Mouse (Mus musculus) spleen, adult 2 months (tissue): Measurements from ENCODE around the gene Ttc26. TPM values are rescaled to one million over a fixed set of nuclear protein-coding genes. Genes with fewer than 3 reads are reported as not detected.
A peak's percentile ranks its signal among the peaks of the same experiment; 100 is the strongest.

Experiments used
- DNase-seq, 2 experiments: peaks; one replicate each; pipeline versions ENCODE4 v3.0.0 to v3.0.0-alpha.2; 2012 to 2021; ENCODE audit warnings: low spot score in 2 of 2, low read depth in 1 of 2
- H3K27ac ChIP-seq: fragments of 200-500 bp; 2 replicates; pipeline ENCODE4 v1.5.1; 2012; ENCODE audit warnings: low read length, inconsistent platforms; ENCODE audit not compliant: insufficient read depth
- H3K27me3 ChIP-seq: fragments of 200-500 bp; 2 replicates; pipeline ENCODE4 v1.6.1; 2012; ENCODE audit warnings: mild to moderate bottlenecking, moderate library complexity, low read length, inconsistent platforms; ENCODE audit not compliant: control insufficient read depth, insufficient read depth
- H3K36me3 ChIP-seq: fragments of 200-500 bp; 2 replicates; pipeline ENCODE4 v1.6.1; 2012; ENCODE audit warnings: mild to moderate bottlenecking, low read length, inconsistent platforms; ENCODE audit not compliant: control insufficient read depth, insufficient read depth
- H3K4me1 ChIP-seq: fragments of 200-500 bp; 2 replicates; pipeline ENCODE4 v1.6.1; 2011; ENCODE audit warnings: inconsistent platforms; ENCODE audit not compliant: control insufficient read depth, insufficient read depth, insufficient read length
- H3K4me3 ChIP-seq: fragments of 200-500 bp; 2 replicates; pipeline ENCODE4 v1.5.1; 2011; ENCODE audit warnings: mild to moderate bottlenecking, inconsistent platforms; ENCODE audit not compliant: insufficient read depth, insufficient read length; ENCODE audit errors: extremely low read depth
- CTCF ChIP-seq: fragments of 200-500 bp; IDR thresholded peaks from 2 replicates; pipeline ENCODE4 v1.5.1; 2011; ENCODE audit warnings: mild to moderate bottlenecking, inconsistent platforms; ENCODE audit not compliant: insufficient read depth, insufficient read length, insufficient replicate concordance; ENCODE audit errors: extremely low read depth
- POLR2A ChIP-seq: fragments of 200-500 bp; IDR thresholded peaks from 2 replicates; pipeline ENCODE4 v1.6.1; 2011; ENCODE audit warnings: low read depth, low read length, inconsistent platforms
- WGBS: fragments of 180-500 bp; shearing (Covaris S2); methylation state at CpG from one replicate; pipeline ENCODE4 v1.1.7; 2018; 5-methylcytosine and 5-hydroxymethylcytosine counted together
- polyA plus RNA-seq: library from polyadenylated mRNA; depleted of rRNA; stranded (reverse); fragments of >200 nt; gene quantifications from 2 replicates; pipeline ENCODE4 v1.2.3, GENCODE M21; 2012

Gene Ttc26
- polyA plus RNA-seq, 1 experiment: 0.12 TPM

- H3K36me3 ChIP-seq: no peaks in the 10 kb centered on the region; the same call in none of the 2 replicates
- H3K27ac ChIP-seq: peak overlapping the region; percentile 31; the same call in 1 of the 2 replicates
- no peak for TF ChIP-seq CTCF
- TF ChIP-seq POLR2A: no peak
- no peak for DNase-seq
- WGBS: 3% methylated on average over 4 of the region's 4 CpGs
- no peaks in the 10 kb centered on the region for H3K27me3 ChIP-seq
- peak overlapping the region; percentile 88 for H3K4me3 ChIP-seq
- peaks cover 18% of the 10 kb centered on the region for H3K4me1 ChIP-seq
Measured at GRCm38 (mm10) chr6:38351930-38352329, 29.3 kb upstream of the Ttc26 start.

GRCm38 (mm10) chr6:38352451-38352850, 28.8 kb upstream of the Ttc26 start:
- Histone ChIP-seq H3K4me3 (peak overlapping the region; percentile 88), H3K36me3 (no peaks in the 10 kb centered on the region; the same call in none of the 2 replicates), H3K4me1 (peaks cover 17% of the 10 kb centered on the region), H3K27ac (peak overlapping the region; percentile 49), H3K27me3 (no peaks in the 10 kb centered on the region)
- no peak for TF ChIP-seq CTCF
- no peak for TF ChIP-seq POLR2A
- WGBS: 3% methylated on average over 10 of the region's 10 CpGs
- peak in 1 of 2 experiments; percentile 23 for DNase-seq

- Histone ChIP-seq H3K4me1 (peaks cover 16% of the 10 kb centered on the region), H3K27me3 (no peaks in the 10 kb centered on the region), H3K36me3 (no peaks in the 10 kb centered on the region; the same call in none of the 2 replicates), H3K27ac (peak overlapping the region; percentile 59), H3K4me3 (peak overlapping the region; percentile 88)
- no peak for DNase-seq
- TF ChIP-seq POLR2A (no peak), CTCF (no peak)
- 5% methylated on average over 13 of the region's 13 CpGs for WGBS
Measured at GRCm38 (mm10) chr6:38353181-38353580, 28.1 kb upstream of the Ttc26 start.

GRCm38 (mm10) chr6:38353811-38354722, 27.2 kb upstream of the Ttc26 start, which contains the start of gene Zc3hav1:
Gene Zc3hav1, minus strand, starts transcription at chr6:38354603.
- peaks cover 13% of the 10 kb centered on the region; the same call in 1 of the 2 replicates for H3K4me1 ChIP-seq
- TF ChIP-seq CTCF (no peak), POLR2A (peak; percentile 94)
- peak; percentile 88 to 90 for DNase-seq
- no peaks in the 10 kb centered on the region for H3K27me3 ChIP-seq
- under 1% methylated on average over 87 of the region's 87 CpGs for WGBS
- no peaks in the 10 kb centered on the region; the same call in none of the 2 replicates for H3K36me3 ChIP-seq
- H3K27ac ChIP-seq: peak within 1 kb of the TSS; percentile 100
- H3K4me3 ChIP-seq: peak within 1 kb of the TSS; percentile 88

- Histone ChIP-seq H3K4me1 (peaks cover 8% of the 10 kb centered on the region; the same call in 1 of the 2 replicates), H3K27me3 (no peaks in the 10 kb centered on the region), H3K27ac (peak overlapping the region; percentile 100), H3K4me3 (peak overlapping the region; percentile 88), H3K36me3 (no peaks in the 10 kb centered on the region; the same call in 1 of the 2 replicates)
- DNase-seq: no peak
- TF ChIP-seq CTCF (no peak), POLR2A (no peak)
- 3% methylated on average over 20 of the region's 20 CpGs for WGBS
Measured at GRCm38 (mm10) chr6:38354723-38355353, 26.4 kb upstream of the Ttc26 start.

- Histone ChIP-seq H3K27me3 (no peaks in the 10 kb centered on the region), H3K4me3 (peak overlapping the region; percentile 88), H3K36me3 (no peaks in the 10 kb centered on the region), H3K27ac (peak overlapping the region; percentile 100), H3K4me1 (peaks cover 9% of the 10 kb centered on the region; the same call in 1 of the 2 replicates)
- TF ChIP-seq CTCF (no peak), POLR2A (no peak)
- WGBS: 8% methylated on average over 8 of the region's 8 CpGs
- no peak for DNase-seq
Measured at GRCm38 (mm10) chr6:38355354-38355823, 25.9 kb upstream of the Ttc26 start.
